Mouse (Mus musculus): ENCODE measurements around the gene Gna15. TPM values are rescaled to one million over a fixed set of nuclear protein-coding genes. Genes with fewer than 3 reads are reported as not detected.
A peak's percentile ranks its signal among the peaks of the same experiment; 100 is the strongest.

Gna15 gene
- total RNA-seq, 1 experiment from 2014 or later: 20.3 TPM

DNA sequence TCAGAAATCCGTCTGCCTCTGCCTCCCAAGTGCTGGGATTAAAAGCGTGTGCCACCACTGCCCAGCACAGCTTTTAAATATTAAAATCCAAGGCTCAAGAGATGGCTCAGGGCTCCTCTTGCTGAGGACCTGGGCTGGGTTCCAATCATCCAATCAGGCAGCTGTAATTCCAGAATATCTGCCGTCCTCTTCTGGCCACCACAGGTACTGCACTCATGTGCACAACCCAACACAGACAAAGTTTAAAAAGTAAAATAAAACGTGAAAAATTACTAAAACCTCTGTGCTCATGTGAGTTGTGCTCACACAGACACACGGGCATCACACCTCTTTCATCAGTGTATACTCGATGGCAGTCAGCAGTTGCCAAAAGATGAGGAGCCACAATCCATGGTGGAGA, 12.7 kb upstream of the Gna15 start:
- ATAC-seq (replicated peaks; ENCODE audit: insufficient number of reproducible peaks, low FRiP score, low TSS enrichment, poor library complexity, severe bottlenecking): no peak

DNA sequence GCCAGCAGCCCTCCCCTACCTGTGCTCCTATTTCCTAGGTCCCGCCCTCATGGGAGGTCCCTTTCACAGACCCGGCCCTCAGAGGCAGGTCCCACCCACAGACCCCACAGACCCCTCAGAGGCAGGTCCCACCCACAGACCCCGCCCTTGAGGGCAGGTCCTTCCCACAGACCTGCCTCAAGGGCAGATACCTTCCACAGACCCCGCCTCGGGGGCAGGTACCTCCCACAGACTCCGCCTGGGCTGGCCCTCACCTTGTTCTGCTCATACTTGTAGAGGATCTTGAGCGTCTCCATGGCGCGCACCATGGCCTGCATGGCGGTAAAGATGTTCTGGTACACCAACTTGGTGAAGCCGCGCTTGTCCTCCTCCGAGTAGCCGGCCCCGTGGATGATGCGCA, 10.8 kb upstream of the Gna15 start:
- ATAC-seq (replicated peaks; ENCODE audit: insufficient number of reproducible peaks, low FRiP score, low TSS enrichment, poor library complexity, severe bottlenecking): no peak

DNA sequence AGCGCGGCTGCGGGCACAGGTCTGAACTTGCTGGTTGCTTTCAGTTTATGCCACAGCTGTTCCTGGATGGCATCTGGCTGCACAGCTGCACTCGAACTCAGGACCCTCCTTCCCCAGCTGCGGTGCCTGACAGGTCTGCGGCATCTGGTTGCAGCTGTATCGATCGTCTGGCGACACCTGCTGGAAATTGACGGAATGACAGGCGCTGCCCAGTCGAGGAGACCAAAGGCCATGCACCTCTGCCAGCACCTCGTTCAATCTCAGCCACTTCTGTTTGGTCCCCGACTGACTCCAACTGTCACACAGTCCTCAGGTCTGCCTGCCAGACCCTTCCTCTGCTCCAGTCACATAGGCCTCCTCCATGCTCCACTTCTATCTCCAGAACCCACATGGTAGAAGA, 2.8 kb upstream of the Gna15 start:
- peak; percentile 65 for ATAC-seq (replicated peaks; ENCODE audit: insufficient number of reproducible peaks, low FRiP score, low TSS enrichment, poor library complexity, severe bottlenecking)

DNA sequence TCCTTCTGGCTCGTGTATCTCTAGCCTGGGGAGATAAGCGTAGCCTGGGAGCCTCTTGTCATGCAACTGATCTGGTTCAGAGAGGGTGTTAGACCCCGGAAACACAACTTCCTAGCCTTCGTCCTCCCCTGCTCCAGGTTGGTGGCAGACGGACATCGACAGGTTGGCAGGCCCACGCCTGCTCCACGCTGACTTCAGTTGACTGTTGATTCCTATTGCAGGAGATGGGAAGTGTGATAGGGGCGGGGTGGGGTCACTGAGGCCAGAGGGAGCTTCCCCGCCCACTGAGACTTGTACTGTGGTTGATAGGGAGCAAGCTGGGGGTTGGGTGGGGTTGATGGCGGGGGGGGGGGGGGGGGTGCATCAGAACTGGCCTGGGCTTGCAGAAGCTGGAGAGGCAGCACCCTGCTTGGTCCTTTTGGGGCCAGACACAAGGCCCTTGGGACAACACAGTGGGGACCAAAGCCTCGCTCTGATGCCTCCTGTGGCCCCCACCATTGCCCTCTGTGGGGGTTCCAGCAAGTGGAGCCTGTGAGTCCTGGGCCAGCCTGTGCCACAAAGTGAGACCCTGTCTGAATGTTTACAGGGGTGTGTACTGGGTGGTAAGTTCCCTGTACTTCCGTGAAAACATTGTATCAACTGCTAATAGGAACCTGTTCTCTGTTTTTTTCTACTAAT, 1.1 kb upstream of the Gna15 start:
- no peak for ATAC-seq (replicated peaks; ENCODE audit: insufficient number of reproducible peaks, low FRiP score, low TSS enrichment, poor library complexity, severe bottlenecking)

DNA sequence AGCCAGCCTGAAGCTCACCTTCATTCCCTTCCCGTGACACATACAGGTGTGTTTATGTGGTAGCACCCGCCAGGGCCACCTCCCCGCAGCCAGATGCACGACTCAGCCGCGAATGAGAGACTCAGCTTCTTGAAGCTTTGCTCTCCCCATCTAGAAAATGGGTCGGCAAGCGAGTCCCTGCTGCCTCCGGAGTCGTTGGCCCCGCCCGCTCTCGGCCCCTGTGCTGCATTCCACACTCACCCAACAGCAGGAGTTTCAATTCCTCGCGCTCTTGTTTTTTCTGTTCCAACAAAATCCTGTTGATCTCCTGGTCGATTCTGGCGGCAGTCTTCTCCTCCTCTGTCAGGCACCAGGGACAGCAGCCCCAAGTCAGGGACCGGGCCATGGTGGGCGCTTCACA, 455 bp downstream of the Gna15 start:
- ATAC-seq (replicated peaks; ENCODE audit: insufficient number of reproducible peaks, low FRiP score, low TSS enrichment, poor library complexity, severe bottlenecking): no peak

DNA sequence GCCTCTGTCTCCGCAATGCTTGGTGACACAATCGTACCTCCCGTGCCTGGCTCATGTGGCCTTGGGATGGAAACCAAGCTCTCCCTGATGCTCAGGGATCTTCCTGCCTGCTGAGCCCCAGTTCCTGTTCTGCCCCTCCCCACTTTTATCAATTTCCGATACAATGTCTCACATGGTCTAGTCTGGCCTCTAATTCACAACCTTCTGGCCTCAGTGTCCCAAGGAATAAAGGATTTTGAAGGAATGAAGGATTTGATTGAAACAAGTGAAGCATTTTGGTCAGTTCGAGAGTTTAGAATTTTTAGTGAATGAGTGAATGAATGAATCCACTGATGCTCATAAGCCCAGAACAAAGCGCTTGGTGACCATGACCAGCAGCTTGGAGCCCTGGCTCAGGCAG, 883 bp downstream of the Gna15 start:
- no peak for ATAC-seq (replicated peaks; ENCODE audit: insufficient number of reproducible peaks, low FRiP score, low TSS enrichment, poor library complexity, severe bottlenecking)

DNA sequence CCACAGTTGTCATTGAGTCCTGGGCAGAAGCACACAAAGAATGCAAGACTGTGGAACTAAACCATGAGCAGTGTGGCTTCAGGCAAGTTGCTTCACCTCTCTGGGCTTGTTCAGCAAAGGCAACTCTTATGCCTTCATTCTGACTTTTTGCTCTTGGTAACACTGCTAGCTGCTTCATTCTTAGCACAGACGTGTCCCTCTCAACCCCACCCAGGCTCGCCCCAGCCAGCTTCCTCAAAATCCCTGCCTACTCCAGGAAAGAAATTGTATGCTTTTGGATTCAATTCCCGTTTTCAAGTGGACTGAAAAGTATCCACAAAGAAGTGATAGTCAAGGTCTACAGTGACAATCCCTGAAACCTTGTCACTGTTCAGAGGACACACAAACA, 4.1 kb downstream of the Gna15 start:
- ATAC-seq (replicated peaks; ENCODE audit: insufficient number of reproducible peaks, low FRiP score, low TSS enrichment, poor library complexity, severe bottlenecking): no peak

DNA sequence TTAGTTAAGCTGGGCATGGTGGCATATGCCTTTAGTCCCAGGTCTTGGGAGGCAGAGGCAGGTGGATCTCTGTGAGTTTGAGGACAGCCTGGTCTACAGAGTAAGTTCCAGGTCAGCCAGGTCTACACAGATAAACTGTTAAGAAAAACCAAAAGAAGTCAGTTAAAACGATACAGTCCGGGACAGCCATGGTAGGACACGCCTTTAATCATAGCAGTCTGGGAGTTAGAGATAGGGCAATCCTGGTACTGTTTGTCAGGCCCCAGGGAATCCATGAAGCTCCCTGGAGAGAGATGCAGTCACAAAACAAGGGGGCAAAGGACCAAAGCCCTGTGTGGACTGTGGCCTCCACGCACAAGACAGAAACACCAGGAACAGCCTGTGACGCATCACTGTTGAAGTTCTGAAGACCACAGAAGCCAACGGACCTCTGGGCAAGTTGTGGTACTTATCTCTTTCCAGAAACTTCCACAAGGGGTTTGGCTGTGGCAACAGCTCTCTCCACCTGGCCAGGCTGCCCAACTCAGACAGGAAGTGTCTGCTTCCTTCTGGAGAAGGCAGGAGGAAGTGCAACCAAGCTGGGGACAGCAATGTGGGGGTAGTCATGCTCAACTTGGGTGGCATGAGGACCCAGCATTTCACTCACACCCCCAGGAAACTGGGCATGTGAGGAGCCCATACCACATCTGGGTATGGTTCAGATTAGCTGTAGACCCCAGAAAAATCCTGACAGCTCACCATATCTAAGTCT, 4.6 kb downstream of the Gna15 start:
- ATAC-seq (replicated peaks; ENCODE audit: insufficient number of reproducible peaks, low FRiP score, low TSS enrichment, poor library complexity, severe bottlenecking): no peak; the same call in 1 of the 2 replicates

DNA sequence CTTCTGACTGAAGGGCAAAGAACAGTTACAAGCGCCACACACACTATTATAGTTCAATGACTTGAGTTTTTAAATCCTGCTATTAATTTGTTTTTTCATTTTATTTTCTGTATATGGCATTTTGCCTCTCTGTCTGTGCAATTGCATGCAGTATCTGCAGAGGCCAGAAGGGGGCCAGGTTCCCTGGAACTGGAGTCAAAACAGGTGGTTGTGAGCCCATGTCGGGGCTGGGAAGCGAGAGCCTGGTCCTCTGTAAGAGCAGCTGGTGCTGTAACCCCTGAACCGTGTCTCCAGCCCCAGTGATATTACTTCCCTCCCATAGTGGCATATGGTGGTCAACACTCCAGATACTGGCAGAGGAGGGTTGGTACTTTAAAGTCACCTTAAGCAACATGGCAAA, 5.5 kb downstream of the Gna15 start:
- no peak; the same call in 1 of the 2 replicates for ATAC-seq (replicated peaks; ENCODE audit: insufficient number of reproducible peaks, low FRiP score, low TSS enrichment, poor library complexity, severe bottlenecking)

DNA sequence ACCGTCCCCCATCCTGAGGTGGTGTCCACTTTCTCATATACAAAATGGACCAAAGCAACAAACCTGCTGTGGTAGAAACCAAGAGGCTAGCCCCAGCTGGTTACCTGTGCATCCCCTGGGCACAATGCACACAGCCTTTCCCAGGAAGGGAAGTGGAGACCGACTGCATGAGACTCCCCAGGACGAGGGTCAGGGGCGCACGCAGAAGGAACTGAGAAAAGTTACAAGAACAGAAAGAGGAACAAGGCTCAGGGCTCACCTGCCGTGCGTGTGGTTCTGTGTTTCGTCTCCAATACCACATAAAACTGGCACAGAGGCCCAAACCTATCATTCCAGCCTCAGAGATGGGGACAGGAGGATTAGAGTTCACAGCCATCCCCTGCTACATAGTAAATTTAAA, 6.8 kb downstream of the Gna15 start:
- peak; percentile 37; the same call in 1 of the 2 replicates for ATAC-seq (replicated peaks; ENCODE audit: insufficient number of reproducible peaks, low FRiP score, low TSS enrichment, poor library complexity, severe bottlenecking)

DNA sequence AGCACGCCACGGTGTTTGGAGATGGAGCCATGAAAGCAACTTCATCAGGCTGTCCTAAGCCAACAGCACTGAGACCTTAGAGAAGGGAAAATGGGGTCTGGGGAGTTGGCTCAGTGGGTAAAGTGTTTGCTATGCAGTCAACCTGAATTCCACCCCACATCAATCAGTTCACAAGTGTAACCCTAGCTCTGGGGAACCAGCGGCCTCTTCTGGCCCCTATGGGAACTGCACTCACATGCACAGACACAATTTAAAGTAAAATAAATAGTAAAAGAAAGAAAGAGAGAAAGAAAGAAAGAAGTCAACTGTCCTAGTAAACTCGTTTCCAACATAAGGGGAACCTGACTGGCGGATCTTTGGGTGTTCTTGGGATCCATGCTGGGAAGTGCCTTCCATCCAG, 10.2 kb downstream of the Gna15 start:
- ATAC-seq (replicated peaks; ENCODE audit: insufficient number of reproducible peaks, low FRiP score, low TSS enrichment, poor library complexity, severe bottlenecking): no peak

DNA sequence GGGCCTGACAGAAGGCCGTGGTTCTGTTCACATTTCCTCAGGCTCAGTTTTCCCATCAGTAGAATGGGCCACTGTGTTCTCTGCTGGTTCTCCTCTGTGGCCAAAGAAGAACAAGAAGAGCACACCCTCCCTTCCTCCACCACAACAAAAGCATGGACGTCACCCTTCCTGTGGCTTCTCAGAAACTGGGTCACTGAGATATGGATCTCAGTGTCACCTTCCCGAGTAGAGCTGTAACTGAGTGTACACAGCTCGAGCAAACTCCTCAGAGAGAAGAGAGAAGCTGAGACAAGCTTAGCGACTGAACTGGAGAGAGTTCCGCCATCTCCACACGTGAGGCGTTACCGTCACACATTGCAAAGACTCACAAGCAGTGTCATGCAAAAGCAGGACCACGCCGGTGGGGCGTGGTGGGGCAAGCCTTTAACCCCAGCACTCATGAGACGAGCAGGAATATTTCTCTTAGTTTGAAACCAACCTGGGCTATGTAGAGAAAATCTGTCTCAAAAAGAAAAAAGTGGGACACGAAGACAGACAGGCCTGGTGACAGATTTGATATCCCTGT, 13.7 kb downstream of the Gna15 start:
- peak; percentile 32 for ATAC-seq (replicated peaks; ENCODE audit: insufficient number of reproducible peaks, low FRiP score, low TSS enrichment, poor library complexity, severe bottlenecking)

DNA sequence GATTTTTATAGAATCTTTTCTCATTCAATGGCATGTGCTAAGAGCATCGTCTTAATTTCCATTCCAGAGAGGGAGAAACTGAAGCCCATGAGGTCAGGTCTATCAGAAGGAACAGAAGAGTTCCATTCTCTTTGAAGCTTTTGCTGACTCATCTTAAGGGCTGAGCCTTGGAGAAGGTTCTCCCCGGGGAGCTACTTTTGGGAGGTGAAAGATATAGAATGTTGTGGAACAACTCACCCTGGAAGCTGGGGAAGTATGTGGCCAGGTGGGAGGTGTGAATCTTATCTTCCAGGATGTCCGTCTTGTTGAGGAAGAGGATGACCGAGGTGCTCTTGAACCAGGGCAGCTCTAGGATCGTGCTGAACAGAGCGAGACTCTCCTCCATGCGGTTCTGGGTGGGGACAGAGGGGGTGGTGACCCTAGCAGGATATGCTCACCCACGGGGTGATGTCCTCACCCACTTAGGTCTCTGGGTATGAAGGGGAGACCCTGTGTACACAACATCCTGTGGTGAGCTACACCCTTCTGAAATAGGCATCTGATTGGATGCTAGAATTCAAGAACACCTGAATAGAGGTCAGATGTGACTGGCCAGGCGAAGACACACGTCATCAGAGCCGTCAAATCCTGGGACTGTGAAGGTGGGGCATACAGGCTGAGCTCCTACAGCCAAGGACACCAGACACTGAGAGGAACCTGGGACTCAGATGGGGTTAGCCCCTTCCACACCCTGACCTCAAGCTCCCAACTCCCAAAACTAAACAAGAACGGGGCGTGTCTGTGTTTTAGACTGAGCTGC, 16.1 kb downstream of the Gna15 start:
- ATAC-seq (replicated peaks; ENCODE audit: insufficient number of reproducible peaks, low FRiP score, low TSS enrichment, poor library complexity, severe bottlenecking): peak; percentile 65

DNA sequence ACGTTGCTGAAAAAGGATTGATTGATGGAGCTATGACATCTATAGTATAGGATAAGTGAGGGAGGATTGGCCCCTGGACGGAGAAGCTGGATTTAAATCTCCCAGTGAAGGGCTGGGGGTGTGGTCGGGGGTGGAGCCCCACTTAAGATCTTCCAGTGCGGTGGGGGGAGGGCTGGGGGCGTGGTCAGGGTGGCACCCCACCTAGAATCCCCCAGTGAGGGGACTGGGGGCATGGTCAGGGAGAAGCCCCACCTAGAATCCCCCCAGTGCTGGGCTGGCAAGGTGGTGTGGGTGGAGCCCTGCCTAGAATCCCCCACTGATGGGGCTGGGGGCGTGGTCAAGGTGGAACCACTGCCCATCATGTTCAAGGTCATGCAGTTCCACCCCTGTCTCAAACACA, 16.9 kb downstream of the Gna15 start:
- ATAC-seq (replicated peaks; ENCODE audit: insufficient number of reproducible peaks, low FRiP score, low TSS enrichment, poor library complexity, severe bottlenecking): no peak

DNA sequence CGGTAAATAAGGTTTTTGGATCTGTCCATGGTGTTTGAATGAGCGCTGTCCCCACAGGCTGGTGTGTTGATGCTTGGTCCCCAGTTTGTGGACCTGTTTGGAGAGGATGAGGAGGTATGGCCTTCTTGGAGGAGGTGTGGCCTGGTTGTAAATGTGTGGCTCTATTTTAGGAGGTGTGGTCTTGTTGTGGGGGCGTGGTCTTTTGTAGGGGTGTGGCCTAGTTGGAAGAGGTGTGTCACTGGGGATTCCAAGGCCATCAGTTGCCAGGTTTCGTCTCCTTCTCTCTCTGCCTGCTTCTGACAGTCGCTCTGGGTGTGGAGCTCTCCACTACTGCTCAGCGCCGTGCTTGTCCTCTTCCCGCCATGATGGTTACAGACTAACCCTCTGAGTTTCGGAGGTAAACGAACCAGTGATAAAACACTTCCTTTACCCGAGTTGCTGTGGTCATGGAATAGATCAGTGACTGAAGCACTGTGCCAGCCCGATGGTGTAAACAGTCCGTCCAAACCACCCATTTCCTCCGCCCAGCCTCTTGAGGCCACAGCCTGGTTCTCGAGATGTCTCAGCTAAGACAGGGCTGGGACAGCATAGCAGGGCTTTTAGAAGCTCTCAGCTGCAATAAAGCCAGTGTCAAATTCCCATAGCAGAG, 18.9 kb downstream of the Gna15 start:
- ATAC-seq (replicated peaks; ENCODE audit: insufficient number of reproducible peaks, low FRiP score, low TSS enrichment, poor library complexity, severe bottlenecking): peak; percentile 27; the same call in 1 of the 2 replicates

DNA sequence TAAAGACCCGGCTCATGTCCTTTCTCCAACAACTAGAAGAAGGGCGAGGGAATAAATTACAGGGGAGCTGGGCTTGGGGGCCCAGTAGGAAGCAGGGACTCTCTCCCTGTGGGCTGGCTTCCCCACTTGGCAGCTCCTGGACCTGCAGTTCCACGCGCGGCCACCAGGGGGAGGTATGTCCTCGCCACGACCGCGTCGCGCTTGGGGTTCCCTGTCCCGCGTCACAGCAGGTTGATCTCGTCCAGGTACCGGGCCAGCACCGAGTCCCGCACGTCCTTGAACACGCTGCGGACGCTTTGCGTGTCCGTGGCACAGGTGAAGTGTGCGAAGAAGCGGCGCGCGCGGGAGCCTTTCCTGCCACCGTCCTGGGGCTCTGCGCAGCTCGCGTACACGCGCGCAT, 21.4 kb downstream of the Gna15 start:
- ATAC-seq (replicated peaks; ENCODE audit: insufficient number of reproducible peaks, low FRiP score, low TSS enrichment, poor library complexity, severe bottlenecking): 0 out of 2 replicates have a peak, but pooled peaks have one; percentile 25

DNA sequence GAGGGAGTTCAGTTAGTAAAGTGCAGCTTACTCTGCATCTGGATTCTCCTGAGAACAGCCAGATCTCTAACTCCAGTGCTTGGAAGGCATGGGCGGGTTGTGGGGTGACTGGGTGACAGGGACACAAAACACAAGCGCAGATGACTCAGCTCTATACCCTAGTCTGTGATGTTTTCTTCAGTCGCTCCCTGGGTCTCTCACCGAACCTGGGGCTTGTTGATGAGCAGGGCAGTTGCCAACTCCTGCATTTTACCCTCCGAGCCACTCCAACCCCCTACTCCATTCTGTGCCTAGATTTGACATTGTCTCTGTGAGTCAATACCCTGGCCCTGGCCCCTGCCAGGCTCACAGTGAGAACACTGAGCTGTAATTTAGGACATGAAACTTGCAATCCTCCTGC, 22.2 kb downstream of the Gna15 start:
- no peak for ATAC-seq (replicated peaks; ENCODE audit: insufficient number of reproducible peaks, low FRiP score, low TSS enrichment, poor library complexity, severe bottlenecking)

DNA sequence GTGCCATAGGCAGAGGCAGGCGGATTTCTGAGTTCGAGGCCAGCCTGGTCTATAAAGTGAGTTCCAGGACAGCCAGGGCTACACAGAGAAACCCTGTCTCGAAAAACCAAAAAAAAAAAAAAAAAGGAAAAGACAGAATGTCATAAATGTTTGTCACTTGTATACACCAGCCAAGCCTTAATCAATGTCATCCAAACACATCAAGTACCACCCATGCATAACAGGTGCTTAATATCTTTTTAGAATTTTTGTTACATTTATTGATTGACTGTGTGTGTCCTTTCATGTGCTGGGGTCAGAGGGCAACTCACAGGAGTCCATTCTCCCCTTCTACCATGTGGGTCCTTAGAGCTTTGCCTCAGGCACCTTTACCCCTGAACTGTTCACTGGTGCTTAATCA, 24.0 kb downstream of the Gna15 start, which contains the start of gene S1pr4:
S1pr4 (minus strand) TSS at position 101 of the 400 bp plus-strand sequence.
- ATAC-seq (replicated peaks; ENCODE audit: insufficient number of reproducible peaks, low FRiP score, low TSS enrichment, poor library complexity, severe bottlenecking): no peak
